Mouse (Mus musculus): ENCODE data around the gene Glis3. TPM values are rescaled to one million over a fixed set of nuclear protein-coding genes. Genes with fewer than 3 reads are reported as not detected.

Glis3 gene
- total RNA-seq, 2 experiments from 2014 or later = 2.1 to 2.3 TPM

GRCm38 (mm10) chr19:28235096-28235495 lies 444.8 kb downstream of the Glis3 start:
- no peak for DNase-seq

- no peak for DNase-seq
Measured at GRCm38 (mm10) chr19:28234676-28235075, 445.2 kb downstream of the Glis3 start.

GRCm38 (mm10) chr19:28231511-28231910 lies 448.4 kb downstream of the Glis3 start:
- DNase-seq = no peak

- DNase-seq = no peak
Measured at GRCm38 (mm10) chr19:28227526-28227925, 452.4 kb downstream of the Glis3 start.

- no peak for DNase-seq
Measured at GRCm38 (mm10) chr19:28225651-28226050, 454.2 kb downstream of the Glis3 start.

DNA sequence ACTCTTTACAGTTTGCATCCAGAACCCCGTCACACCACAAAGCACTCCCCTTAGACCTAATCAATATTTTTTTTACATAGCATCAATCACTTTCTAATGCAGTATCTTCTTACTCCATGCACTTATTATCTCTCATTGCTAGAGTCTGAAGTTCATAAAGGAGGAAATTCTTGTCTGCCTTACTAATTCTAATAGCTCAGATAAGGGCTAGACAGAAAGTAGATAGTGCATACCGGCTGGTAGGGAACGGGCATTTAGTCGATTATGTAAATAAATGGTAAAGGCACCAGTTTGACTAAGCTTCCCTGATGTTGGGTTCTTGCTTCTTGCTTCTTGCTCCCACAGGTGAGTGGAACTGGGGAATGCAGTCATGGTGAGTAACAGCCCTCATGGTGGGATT lies 468.2 kb downstream of the Glis3 start:
- DNase-seq = no peak

Other genes starting within 250 kb of the Glis3 start
- gene Slc1a1, start 155.0 kb upstream of the Glis3 start, total RNA-seq (2021) = 1 to 10 TPM; 1.7 to 1.9 TPM